Mouse (Mus musculus): ENCODE data around the gene Triobp. TPM values are rescaled to one million over a fixed set of nuclear protein-coding genes. Genes with fewer than 3 reads are reported as not detected.

Triobp gene
- total RNA-seq, 2 experiments from 2014 or later: 32.3 to 44.7 TPM

GRCm38 (mm10) chr15:78957021-78957420 lies 9.5 kb downstream of the Triobp start:
- ATAC-seq (replicated peaks; ENCODE audit: poor library complexity, severe bottlenecking): no peak

GRCm38 (mm10) chr15:78959537-78959936 lies 12.0 kb downstream of the Triobp start:
- ATAC-seq (replicated peaks; ENCODE audit: poor library complexity, severe bottlenecking): no peak

- ATAC-seq (replicated peaks; ENCODE audit: poor library complexity, severe bottlenecking): no peak
These were observed 12.6 kb downstream of the Triobp start for GRCm38 (mm10) chr15:78960088-78960487.

GRCm38 (mm10) chr15:78962885-78963284 lies 15.4 kb downstream of the Triobp start:
- peak; percentile 80 for ATAC-seq (replicated peaks; ENCODE audit: poor library complexity, severe bottlenecking)

GRCm38 (mm10) chr15:78971626-78972025 lies 24.1 kb downstream of the Triobp start:
- ATAC-seq (replicated peaks; ENCODE audit: poor library complexity, severe bottlenecking): no peak

- no peak for ATAC-seq (replicated peaks; ENCODE audit: poor library complexity, severe bottlenecking)
These were observed 26.4 kb downstream of the Triobp start for GRCm38 (mm10) chr15:78973950-78974349.

- ATAC-seq (replicated peaks; ENCODE audit: poor library complexity, severe bottlenecking): no peak
These were observed 30.2 kb downstream of the Triobp start for GRCm38 (mm10) chr15:78977676-78978159.

- ATAC-seq (replicated peaks; ENCODE audit: poor library complexity, severe bottlenecking): peak; percentile 55
These were observed 31.4 kb downstream of the Triobp start for GRCm38 (mm10) chr15:78978875-78979274.

GRCm38 (mm10) chr15:78980084-78980483 lies 32.6 kb downstream of the Triobp start:
- ATAC-seq (replicated peaks; ENCODE audit: poor library complexity, severe bottlenecking): no peak

- ATAC-seq (replicated peaks; ENCODE audit: poor library complexity, severe bottlenecking): peak; percentile 69
These were observed 35.3 kb downstream of the Triobp start for GRCm38 (mm10) chr15:78982658-78983435.

- ATAC-seq (replicated peaks; ENCODE audit: poor library complexity, severe bottlenecking): peak; percentile 48
These were observed 36.1 kb downstream of the Triobp start for GRCm38 (mm10) chr15:78983436-78984285.

GRCm38 (mm10) chr15:78984286-78984778 lies 36.8 kb downstream of the Triobp start:
- no peak for ATAC-seq (replicated peaks; ENCODE audit: poor library complexity, severe bottlenecking)

GRCm38 (mm10) chr15:78986536-78987220 lies 39.2 kb downstream of the Triobp start:
- no peak for ATAC-seq (replicated peaks; ENCODE audit: poor library complexity, severe bottlenecking)

GRCm38 (mm10) chr15:78988499-78988971 lies 41.0 kb downstream of the Triobp start:
- no peak for ATAC-seq (replicated peaks; ENCODE audit: poor library complexity, severe bottlenecking)

- no peak for ATAC-seq (replicated peaks; ENCODE audit: poor library complexity, severe bottlenecking)
These were observed 41.9 kb downstream of the Triobp start for GRCm38 (mm10) chr15:78989152-78990092.

GRCm38 (mm10) chr15:78990093-78990463 lies 42.6 kb downstream of the Triobp start:
- no peak for ATAC-seq (replicated peaks; ENCODE audit: poor library complexity, severe bottlenecking)

- no peak for ATAC-seq (replicated peaks; ENCODE audit: poor library complexity, severe bottlenecking)
These were observed 43.5 kb downstream of the Triobp start for GRCm38 (mm10) chr15:78990970-78991525.

- ATAC-seq (replicated peaks; ENCODE audit: poor library complexity, severe bottlenecking): no peak
These were observed 44.7 kb downstream of the Triobp start for GRCm38 (mm10) chr15:78992235-78992634.

- no peak for ATAC-seq (replicated peaks; ENCODE audit: poor library complexity, severe bottlenecking)
These were observed 45.4 kb downstream of the Triobp start for GRCm38 (mm10) chr15:78992925-78993324.
